Mouse (Mus musculus) heart, postnatal 36 days (tissue): ENCODE measurements around the gene Klk6. TPM values are rescaled to one million over a fixed set of nuclear protein-coding genes. Genes with fewer than 3 reads are reported as not detected.

Experiments
- total RNA-seq, 2 experiments: library from RNA; stranded (reverse); gene quantifications; 2 replicates each; pipeline ENCODE4 v1.2.3; 2021

The Klk6 gene
- total RNA-seq, 2 experiments from 2014 or later: not detected

Other genes starting within 250 kb of the Klk6 start
- gene Zfp719, start 244.9 kb upstream of the Klk6 start, total RNA-seq: 1 to 10 TPM; 4.8 to 5.9 TPM
- not detected for gene Zfp819, start 217.3 kb upstream of the Klk6 start, total RNA-seq
- not detected for gene Ceacam18, start 189.8 kb upstream of the Klk6 start, total RNA-seq
- 1 to 10 TPM in 1 of 2 experiments, under 1 TPM in 1; 0.94 to 1.3 TPM for gene Siglece, start 164.3 kb upstream of the Klk6 start, total RNA-seq
- gene Ctu1, start 152.5 kb upstream of the Klk6 start, total RNA-seq: 1 to 10 TPM; 3.4 to 3.5 TPM
- under 1 TPM; 0.22 to 0.31 TPM for gene Klk14, start 134.1 kb upstream of the Klk6 start, total RNA-seq
- not detected for gene Klk13, start 111.9 kb upstream of the Klk6 start, total RNA-seq
- not detected for gene Klk12, start 55.6 kb upstream of the Klk6 start, total RNA-seq
- under 1 TPM; 0.22 to 0.33 TPM for gene Klk11, start 49.9 kb upstream of the Klk6 start, total RNA-seq
- gene Klk10, start 43.5 kb upstream of the Klk6 start, total RNA-seq: under 1 TPM; 0.19 to 0.36 TPM
- gene Klk9, start 32.6 kb upstream of the Klk6 start, total RNA-seq: not detected
- gene Klk8, start 26.9 kb upstream of the Klk6 start, total RNA-seq: 10 to 100 TPM; 10.4 to 12.2 TPM
- gene Klk7, start 13.2 kb upstream of the Klk6 start, total RNA-seq: under 1 TPM in 1 of 2 experiments, not detected in 1; 0.19 TPM
- not detected for gene Klk5, start 17.5 kb downstream of the Klk6 start, total RNA-seq
- not detected for gene Klk4, start 56.7 kb downstream of the Klk6 start, total RNA-seq
- not detected for gene Klk15, start 109.2 kb downstream of the Klk6 start, total RNA-seq
- gene Klk1b8, start 126.2 kb downstream of the Klk6 start, total RNA-seq: not detected
- gene Klk1b1, start 142.3 kb downstream of the Klk6 start, total RNA-seq: not detected
- gene Klk1b9, start 151.6 kb downstream of the Klk6 start, total RNA-seq: not detected
- gene Klk1b11, start 171.4 kb downstream of the Klk6 start, total RNA-seq: not detected
- gene Klk1b26, start 187.7 kb downstream of the Klk6 start, total RNA-seq: under 1 TPM; 0.38 to 0.72 TPM
- gene Klk1b27, start 227.8 kb downstream of the Klk6 start, total RNA-seq: not detected